In the genomic region with DNA sequence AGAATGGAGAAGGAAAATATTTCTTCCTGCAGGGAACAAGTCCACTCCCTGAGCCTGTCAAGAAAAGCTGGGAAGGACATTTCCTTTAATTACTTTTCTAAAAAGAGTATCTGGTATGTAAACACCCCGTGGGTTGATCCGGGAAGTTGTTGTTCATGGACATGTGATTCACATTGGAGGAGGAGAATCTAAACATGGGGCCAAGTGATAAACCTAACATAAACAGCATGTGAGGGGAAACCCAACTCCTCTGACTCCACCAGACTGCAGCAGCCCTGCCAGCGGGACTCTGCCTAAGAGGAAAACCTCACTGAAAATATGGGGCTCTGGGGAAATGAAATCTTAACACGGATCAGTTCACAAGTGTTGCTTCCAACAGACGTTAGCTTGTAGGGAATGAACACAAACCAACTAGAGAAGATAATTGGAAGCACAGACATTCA, we compare ENCODE assay signal across 9 mouse cellular contexts. TPM values are rescaled to one million over a fixed set of nuclear protein-coding genes. Genes with fewer than 3 reads are reported as not detected.
DNase-seq lines count a peak whose midpoint lies in the region; ATAC-seq and TF ChIP-seq lines count a peak whose summit lies in the region.
"Had no signal": no experiment of that assay in that cellular context is flagged by ENCODE, and none has a peak within 500 bp of the region (broad histone marks: within the 10 kb centered on the region; RNA-seq: fewer than 3 reads in every experiment).

No protein-coding gene starts in this region.

- H3K9ac ChIP-seq in heart, adult 2 months (ENCODE audit: low read depth, low read length): no peak overlapping the region
- no peak overlapping the region for H3K9ac ChIP-seq in limb, embryonic 15.5 days
- no peak overlapping the region for H3K9ac ChIP-seq in hindbrain, embryonic 16.5 days (ENCODE audit: low read depth, low read length)

- DNase-seq in heart, adult 11 months: peak; percentile 67
- DNase-seq in heart, adult 2 months: no peak
- DNase-seq in urinary bladder, postnatal 14 days (ENCODE audit: low spot score): peak; percentile 42
- DNase-seq in urinary bladder, postnatal 25 days (ENCODE audit: low spot score): no peak
- DNase-seq in layer of hippocampus, postnatal 36 days: no peak
- DNase-seq in adrenal gland, postnatal 36 days: no peak
- DNase-seq: adrenal gland, adult 8-10 months had no signal

- H3K4me1 ChIP-seq in heart, adult 2 months (ENCODE audit: control insufficient read depth, insufficient read depth, low read length): no peaks in the 10 kb centered on the region
- H3K4me1 ChIP-seq in limb, embryonic 15.5 days: peaks cover 38% of the 10 kb centered on the region
- H3K4me1 ChIP-seq in hindbrain, embryonic 16.5 days (ENCODE audit: control insufficient read depth, insufficient read depth, low read depth, low read length): peaks cover 5% of the 10 kb centered on the region; the same call in 1 of the 2 replicates

- H3K9me3 ChIP-seq in limb, embryonic 15.5 days: no peaks in the 10 kb centered on the region
- H3K9me3 ChIP-seq in hindbrain, embryonic 16.5 days (ENCODE audit: control insufficient read depth, low read length): no peaks in the 10 kb centered on the region

- no peak for TF ChIP-seq POLR2A in heart, adult 2 months (IDR thresholded peaks at IDR 0.05; ENCODE audit: insufficient read depth, low read depth, low read length)

- TF ChIP-seq EP300 in heart, adult 2 months (IDR thresholded peaks at IDR 0.05; ENCODE audit: insufficient read depth, low read depth, low read length): no peak

- H3K4me3 ChIP-seq in heart, adult 2 months: no peak overlapping the region
- H3K4me3 ChIP-seq in limb, embryonic 15.5 days: peak overlapping the region; percentile 43; the same call in 1 of the 2 replicates
- no peak overlapping the region for H3K4me3 ChIP-seq in hindbrain, embryonic 16.5 days (ENCODE audit: low read length)

- H3K36me3 ChIP-seq in heart, adult 2 months (ENCODE audit: control insufficient read depth, insufficient read depth, low read length): no peaks in the 10 kb centered on the region
- H3K36me3 ChIP-seq in limb, embryonic 15.5 days: no peaks in the 10 kb centered on the region
- no peaks in the 10 kb centered on the region for H3K36me3 ChIP-seq in hindbrain, embryonic 16.5 days (ENCODE audit: control insufficient read depth, insufficient read depth, low read length)

- peak; percentile 49; the same call in 1 of the 2 replicates for ATAC-seq in limb, embryonic 15.5 days (ENCODE audit: insufficient number of reproducible peaks, low FRiP score, low TSS enrichment, low read depth)
- ATAC-seq in hindbrain, embryonic 16.5 days: no peak

- no peaks in the 10 kb centered on the region for H3K79me2 ChIP-seq in heart, adult 2 months (replicated peaks; ENCODE audit: control insufficient read depth, insufficient read depth, low read length)

- intact Hi-C loops in heart, adult 2 months (cut with DNase I): no loop called here

- H3K27ac ChIP-seq in heart, adult 2 months: no peak overlapping the region
- peak overlapping the region; percentile 50 for H3K27ac ChIP-seq in limb, embryonic 15.5 days
- no peak overlapping the region for H3K27ac ChIP-seq in hindbrain, embryonic 16.5 days (ENCODE audit: low read depth, low read length)

- WGBS in heart, adult 2 months: 18% methylated on average over 5 of the region's 5 CpGs
- 9% methylated on average over 5 of the region's 5 CpGs for WGBS in limb, embryonic 15.5 days
- 51% methylated on average over 5 of the region's 5 CpGs for WGBS in hindbrain, embryonic 16.5 days

- H3K4me2 ChIP-seq in limb, embryonic 15.5 days: peak overlapping the region; percentile 50; the same call in 1 of the 2 replicates
- no peak overlapping the region for H3K4me2 ChIP-seq in hindbrain, embryonic 16.5 days (ENCODE audit: low read length)

- peaks cover 4% of the 10 kb centered on the region for H3K27me3 ChIP-seq in heart, adult 2 months (ENCODE audit: control insufficient read depth, insufficient read depth, low read length)
- peaks cover 8% of the 10 kb centered on the region; the same call in 1 of the 2 replicates for H3K27me3 ChIP-seq in limb, embryonic 15.5 days
- H3K27me3 ChIP-seq in hindbrain, embryonic 16.5 days (replicated peaks; ENCODE audit: control insufficient read depth, insufficient read depth, low read length): no peaks in the 10 kb centered on the region

- TF ChIP-seq CTCF in heart, adult 2 months (IDR thresholded peaks at IDR 0.05): no peak

RNA-seq across cellular contexts. Expression of gene Pamr1, which starts 2.3 kb away (rescaled TPM):
- total RNA-seq in heart, adult 2 months (2021): 1 to 10 TPM; 1.4 to 1.7 TPM
- polyA plus RNA-seq in heart, adult 2 months (2012; rRNA removed): 4.5 and 7.7 TPM in 2 replicates
- 57.9 and 59.4 TPM in 2 replicates for polyA plus RNA-seq in limb, embryonic 15.5 days (2015; fragmentation: Nextera tagmentation; extraction: Ambion mirVana)
- 1 to 10 TPM; 7.4 to 8.3 TPM for total RNA-seq in layer of hippocampus, postnatal 36 days (2021)
- total RNA-seq in adrenal gland, postnatal 36 days (2021): 1 to 10 TPM; 2.0 to 2.3 TPM
- polyA plus RNA-seq in hindbrain, embryonic 16.5 days (2015; fragmentation: Nextera tagmentation; extraction: Ambion mirVana): 12.4 and 13.1 TPM in 2 replicates

Comparison
In these comparisons a context has a peak if more than half of its experiments do, and no peak if none do; other contexts are left out.
1. DNase-seq: peak in heart, adult 11 months (single experiment) and urinary bladder, postnatal 14 days (single experiment); none in heart, adult 2 months (0 of 2), urinary bladder, postnatal 25 days (single experiment), layer of hippocampus, postnatal 36 days (0 of 2) and adrenal gland, postnatal 36 days (0 of 2).